Mouse (Mus musculus) ES-E14 (cell line): ENCODE measurements around the gene Tma7.

Experiments used
- CHD2 ChIP-seq: IDR thresholded peaks from 2 replicates; pipeline ENCODE4 v1.6.1; 2014; ENCODE audit warnings: mild to moderate bottlenecking, low read depth, low read length, inconsistent platforms
- HCFC1 ChIP-seq: IDR thresholded peaks from 2 replicates; pipeline ENCODE4 v1.6.1; 2012; ENCODE audit warnings: low read length, inconsistent platforms, borderline replicate concordance; ENCODE audit not compliant: insufficient read depth
- MAFK ChIP-seq: IDR thresholded peaks from 2 replicates; pipeline ENCODE4 v1.6.1; 2014; ENCODE audit warnings: mild to moderate bottlenecking, low read depth, low read length, inconsistent platforms; ENCODE audit not compliant: insufficient read depth
- ZC3H11A ChIP-seq: IDR thresholded peaks from 2 replicates; pipeline ENCODE4 v1.6.1; 2012; ENCODE audit warnings: low read depth, mild to moderate bottlenecking, inconsistent platforms, low read length, borderline replicate concordance
- ZNF384 ChIP-seq: IDR thresholded peaks from 2 replicates; pipeline ENCODE4 v1.6.1; 2012; ENCODE audit warnings: low read depth, low read length, inconsistent platforms

GRCm38 (mm10) chr9:109092799-109093198 is 10.4 kb upstream of the Tma7 start:
- TF ChIP-seq ZC3H11A (no peak), ZNF384 (no peak), MAFK (no peak), HCFC1 (no peak), CHD2 (no peak)
